Mouse (Mus musculus) C2C12 (cell line): ENCODE results near the gene Epha5. TPM values are rescaled to one million over a fixed set of nuclear protein-coding genes. Genes with fewer than 3 reads are reported as not detected.

Experiments used
- H3K27me3 ChIP-seq: one replicate; pipeline ENCODE4 v1.6.1; 2011; ENCODE audit not compliant: control insufficient read depth, insufficient read depth, insufficient read length
- H3K36me3 ChIP-seq: one replicate; pipeline ENCODE4 v1.6.1; 2011; ENCODE audit not compliant: control insufficient read depth, insufficient read depth
- H3K4me3 ChIP-seq: one replicate; pipeline ENCODE4 v1.5.1; 2011; ENCODE audit warnings: mild to moderate bottlenecking, control low read depth; ENCODE audit not compliant: poor library complexity, insufficient read depth, severe bottlenecking
- H3K79me2 ChIP-seq: one replicate; pipeline ENCODE4 v1.6.1; 2011; ENCODE audit not compliant: control insufficient read depth, insufficient read depth
- H3K79me3 ChIP-seq: one replicate; pipeline ENCODE4 v1.6.1; 2011; ENCODE audit warnings: low read depth, control low read depth
- H3ac ChIP-seq: one replicate; pipeline ENCODE3; 2011; ENCODE audit warnings: low read depth; ENCODE audit not compliant: control insufficient read depth, insufficient read length
- CEBPB ChIP-seq: IDR thresholded peaks from one replicate; pipeline ENCODE4 v1.6.1; 2011; ENCODE audit warnings: low read depth, mild to moderate bottlenecking, control low read depth, moderate library complexity
- CTCF ChIP-seq: IDR thresholded peaks from one replicate; pipeline ENCODE4 v1.5.1; 2011; ENCODE audit not compliant: control insufficient read depth, insufficient read depth, insufficient read length
- FOSL1 ChIP-seq: IDR thresholded peaks from one replicate; pipeline ENCODE4 v1.8.0; 2011; ENCODE audit warnings: mild to moderate bottlenecking, low read length; ENCODE audit not compliant: poor library complexity, insufficient read depth, severe bottlenecking
- MAX ChIP-seq: IDR thresholded peaks from one replicate; pipeline ENCODE4 v1.6.1; 2011; ENCODE audit warnings: mild to moderate bottlenecking, control low read depth
- MYOD1 ChIP-seq: IDR thresholded peaks from one replicate; pipeline ENCODE4 v1.6.1; 2011; ENCODE audit warnings: low read depth; ENCODE audit not compliant: control insufficient read depth, insufficient read length
- MYOG ChIP-seq: IDR thresholded peaks from one replicate; pipeline ENCODE4 v1.6.1; 2011; ENCODE audit not compliant: control insufficient read depth, insufficient read length; ENCODE audit errors: extremely low read depth
- USF1 ChIP-seq: IDR thresholded peaks from one replicate; pipeline ENCODE4 v1.6.1; 2011; ENCODE audit warnings: low read depth, mild to moderate bottlenecking, control low read depth, moderate library complexity
- polyA plus RNA-seq: library from polyadenylated mRNA; unstranded; fragments of >200 nt; fragmentation: generic; extraction: Trizol; gene quantifications from one replicate; pipeline ENCODE4 v1.2.1, GENCODE M21; 2012; ENCODE audit warnings: missing spikeins

Gene Epha5
- polyA plus RNA-seq, 1 experiment, result not detected

GRCm38 (mm10) chr5:84415961-84416821 is 991 bp downstream of the Epha5 start:
- no peak overlapping the region for H3K4me3 ChIP-seq
- no peak overlapping the region for H3ac ChIP-seq
- no peaks in the 10 kb centered on the region for H3K27me3 ChIP-seq
- no peaks in the 10 kb centered on the region for H3K79me3 ChIP-seq
- H3K79me2 ChIP-seq, result no peaks in the 10 kb centered on the region
- TF ChIP-seq CTCF (no peak), CEBPB (no peak), MYOG (no peak), USF1 (no peak), MYOD1 (no peak), MAX (no peak), FOSL1 (no peak)
- H3K36me3 ChIP-seq, result no peaks in the 10 kb centered on the region

DNA sequence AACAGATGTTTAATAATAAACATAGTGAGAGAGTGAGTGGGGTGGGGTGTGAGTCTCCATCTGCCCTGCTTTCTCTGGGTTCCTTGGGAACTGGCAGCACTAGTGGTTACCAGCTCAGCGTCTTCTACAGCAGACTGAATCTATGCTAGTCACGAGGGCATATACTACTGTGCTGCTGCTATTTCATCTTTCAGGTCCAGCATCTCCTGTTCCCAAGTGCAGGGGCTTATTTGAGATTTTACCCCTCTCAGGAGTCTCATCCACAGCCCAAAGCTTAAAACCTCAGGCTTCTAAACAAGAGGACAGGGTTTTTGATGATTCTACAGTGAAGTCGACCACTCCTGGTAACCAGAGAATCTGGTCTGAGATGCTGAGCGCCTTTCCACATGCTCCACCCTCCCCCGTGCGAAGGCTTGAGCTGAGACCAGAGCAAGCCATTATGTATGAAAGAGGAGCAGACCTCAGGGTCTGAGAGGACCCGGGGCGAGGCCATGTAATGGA is 2.2 kb downstream of the Epha5 start:
- no peak overlapping the region for H3K4me3 ChIP-seq
- H3ac ChIP-seq, result no peak overlapping the region
- no peaks in the 10 kb centered on the region for H3K27me3 ChIP-seq
- H3K79me3 ChIP-seq, result no peaks in the 10 kb centered on the region
- no peaks in the 10 kb centered on the region for H3K79me2 ChIP-seq
- no peaks in the 10 kb centered on the region for H3K36me3 ChIP-seq
- TF ChIP-seq MYOD1, result no peak

DNA sequence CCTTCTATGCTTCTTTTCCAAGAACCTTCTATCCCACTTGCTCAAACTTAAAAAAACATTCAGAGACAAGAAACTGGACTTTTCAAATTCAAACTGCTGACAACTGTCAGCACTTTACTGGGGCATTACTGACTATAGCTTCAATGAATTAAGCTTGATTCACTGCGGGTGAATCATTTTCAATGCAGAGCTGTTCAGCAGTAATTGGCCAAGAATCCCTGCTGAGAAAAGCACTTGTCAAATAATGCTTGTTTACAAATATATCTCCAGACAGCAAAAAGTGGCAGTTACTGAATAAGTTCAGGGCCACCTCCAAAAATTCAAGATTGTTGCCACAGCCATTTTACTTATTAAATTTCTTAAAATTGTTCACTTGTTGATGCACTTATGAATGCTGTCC is 4.2 kb downstream of the Epha5 start:
- Histone ChIP-seq H3K27me3 (no peaks in the 10 kb centered on the region), H3K36me3 (no peaks in the 10 kb centered on the region), H3K79me3 (no peaks in the 10 kb centered on the region), H3K4me3 (no peak overlapping the region), H3K79me2 (no peaks in the 10 kb centered on the region), H3ac (no peak overlapping the region)
- TF ChIP-seq CEBPB, result no peak
- no peak for TF ChIP-seq FOSL1
- no peak for TF ChIP-seq MYOD1
- no peak for TF ChIP-seq USF1
- no peak for TF ChIP-seq CTCF
- no peak for TF ChIP-seq MAX
- no peak for TF ChIP-seq MYOG

- no peak overlapping the region for H3ac ChIP-seq
- no peak for TF ChIP-seq FOSL1
- TF ChIP-seq MYOD1, result no peak
- no peak for TF ChIP-seq CTCF
- no peak for TF ChIP-seq MYOG
- no peak for TF ChIP-seq USF1
- no peak for TF ChIP-seq MAX
- no peak for TF ChIP-seq CEBPB
- no peak overlapping the region for H3K4me3 ChIP-seq
- H3K79me2 ChIP-seq, result no peaks in the 10 kb centered on the region
- H3K36me3 ChIP-seq, result no peaks in the 10 kb centered on the region
- H3K79me3 ChIP-seq, result no peaks in the 10 kb centered on the region
- H3K27me3 ChIP-seq, result no peaks in the 10 kb centered on the region
Observed at GRCm38 (mm10) chr5:84408370-84408769, 8.8 kb downstream of the Epha5 start.

DNA sequence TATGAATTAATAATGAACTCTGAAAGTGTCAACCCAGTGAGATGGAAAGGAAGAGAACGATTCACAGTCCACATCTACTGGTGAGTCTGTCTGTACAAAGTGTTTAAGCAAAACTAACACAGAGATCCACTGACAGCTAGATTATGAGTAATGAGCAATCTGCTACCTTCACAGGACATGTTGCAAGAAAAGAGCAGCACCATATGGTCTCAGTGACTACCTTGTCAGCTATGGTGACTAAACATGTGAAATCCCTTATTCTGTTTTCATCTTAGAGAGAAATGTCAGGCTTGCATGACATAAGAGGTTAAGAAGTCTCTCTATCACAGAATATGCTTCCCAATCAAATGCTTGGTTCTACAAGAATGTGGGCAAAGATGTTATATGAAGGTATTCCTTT is 20.1 kb downstream of the Epha5 start:
- no peaks in the 10 kb centered on the region for H3K79me2 ChIP-seq
- no peaks in the 10 kb centered on the region for H3K27me3 ChIP-seq
- no peak overlapping the region for H3ac ChIP-seq
- H3K4me3 ChIP-seq, result no peak overlapping the region
- no peak for TF ChIP-seq FOSL1
- no peak for TF ChIP-seq MYOG
- no peak for TF ChIP-seq MAX
- TF ChIP-seq CEBPB, result no peak
- no peak for TF ChIP-seq CTCF
- no peak for TF ChIP-seq USF1
- no peak for TF ChIP-seq MYOD1
- H3K36me3 ChIP-seq, result no peaks in the 10 kb centered on the region
- H3K79me3 ChIP-seq, result no peaks in the 10 kb centered on the region

DNA sequence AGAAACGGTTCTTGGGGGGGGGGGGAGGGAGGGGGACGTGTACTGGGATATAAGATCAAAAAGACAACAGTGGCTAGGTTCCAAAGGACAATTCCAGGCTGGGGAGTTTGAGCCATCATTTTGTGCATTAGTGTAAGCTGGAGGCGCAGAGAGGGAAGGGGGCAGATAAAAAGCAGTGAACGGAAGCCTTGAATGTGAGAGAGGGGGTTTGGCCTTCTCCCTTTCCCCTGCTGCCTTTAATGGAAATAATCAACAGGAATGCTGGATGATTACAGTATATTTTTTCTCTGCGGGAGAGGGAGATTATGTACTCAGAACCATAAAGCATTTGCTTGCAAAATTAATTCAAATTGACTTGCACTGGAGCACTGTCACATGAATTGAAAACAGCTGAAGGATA is 51.8 kb downstream of the Epha5 start:
- no peaks in the 10 kb centered on the region for H3K27me3 ChIP-seq
- TF ChIP-seq MAX (no peak), MYOD1 (no peak), MYOG (no peak), CEBPB (no peak), FOSL1 (no peak), CTCF (no peak), USF1 (no peak)
- H3K79me3 ChIP-seq, result no peaks in the 10 kb centered on the region
- no peak overlapping the region for H3K4me3 ChIP-seq
- no peaks in the 10 kb centered on the region for H3K36me3 ChIP-seq
- H3ac ChIP-seq, result no peak overlapping the region
- no peaks in the 10 kb centered on the region for H3K79me2 ChIP-seq
